Mouse (Mus musculus) heart, postnatal 0 days (tissue): ENCODE results near the gene Eef1akmt1. TPM values are rescaled to one million over a fixed set of nuclear protein-coding genes. Genes with fewer than 3 reads are reported as not detected.

Source experiments
- ATAC-seq: fragments of 200-750 bp; cut with Nextera tagmentation; 2 replicates; pipeline ENCODE4 v1.8.0; 2017; ENCODE audit warnings: low read depth, moderate number of reproducible peaks, moderate library complexity; ENCODE audit not compliant: insufficient read depth
- DNase-seq: peaks from one replicate; pipeline ENCODE4 v3.0.0-alpha.2; 2016; ENCODE audit warnings: low spot score
- H3K27ac ChIP-seq: fragments of 300-500 bp; sonication (generic); 2 replicates; pipeline ENCODE4 v1.5.1; 2014; ENCODE audit warnings: low read depth, mild to moderate bottlenecking
- H3K27me3 ChIP-seq: fragments of 300-500 bp; sonication (generic); 2 replicates; pipeline ENCODE4 v1.6.1; 2014; ENCODE audit warnings: low read length, mixed read lengths; ENCODE audit not compliant: control insufficient read depth, insufficient read depth
- H3K36me3 ChIP-seq: fragments of 300-500 bp; sonication (generic); replicated peaks from 2 replicates; pipeline ENCODE4 v1.6.1; 2014; ENCODE audit warnings: low read length, mixed read lengths; ENCODE audit not compliant: control insufficient read depth, insufficient read depth
- H3K4me1 ChIP-seq: fragments of 300-500 bp; sonication (generic); 2 replicates; pipeline ENCODE4 v1.6.1; 2014; ENCODE audit warnings: antibody characterized with exemption; ENCODE audit not compliant: control insufficient read depth, insufficient read depth
- H3K4me2 ChIP-seq: fragments of 300-500 bp; sonication (generic); 2 replicates; pipeline ENCODE4 v1.6.1; 2014; ENCODE audit warnings: low read depth, mild to moderate bottlenecking, low read length, moderate library complexity
- H3K4me3 ChIP-seq: fragments of 300-500 bp; sonication (generic); 2 replicates; pipeline ENCODE4 v1.5.1; 2014; ENCODE audit warnings: low read depth, low read length
- H3K9ac ChIP-seq: fragments of 300-500 bp; sonication (generic); replicated peaks from 2 replicates; pipeline ENCODE4 v1.6.1; 2014; ENCODE audit warnings: low read depth, low read length, mixed read lengths
- H3K9me3 ChIP-seq: fragments of 300-500 bp; sonication (generic); replicated peaks from 2 replicates; pipeline ENCODE4 v1.6.1; 2016; ENCODE audit warnings: low read length; ENCODE audit not compliant: control insufficient read depth
- CTCF ChIP-seq: IDR thresholded peaks from 2 replicates; pipeline ENCODE4 v1.5.1; 2016; ENCODE audit warnings: antibody characterized with exemption, control low read depth, low read depth
- EP300 ChIP-seq: IDR thresholded peaks from 2 replicates; pipeline ENCODE4 v1.6.1; 2016; ENCODE audit warnings: antibody characterized with exemption, low read depth
- WGBS: fragments of 180-500 bp; shearing (Covaris S2); extraction: QIAGEN DNeasy Blood & Tissue Kit; methylation state at CpG from one replicate; pipeline ENCODE4 v1.1.7; 2014; 5-methylcytosine and 5-hydroxymethylcytosine counted together
- polyA plus RNA-seq: library from polyadenylated mRNA; unstranded; fragments of >200 nt; fragmentation: Nextera tagmentation; extraction: Ambion mirVana; gene quantifications from 2 replicates; pipeline ENCODE4 v1.2.1, GENCODE M21; 2015
- total RNA-seq: library from RNA; depleted of rRNA; stranded (reverse); fragments of >200 nt; gene quantifications from 2 replicates; pipeline ENCODE4 v1.2.3, GENCODE M21; 2014; ENCODE audit warnings: low replicate concordance; rRNA removed

The Eef1akmt1 gene
- total and polyA plus RNA-seq, 2 experiments from 2014 or later, result 21.4 to 79.3 TPM

- H3K9me3 ChIP-seq, result no peaks in the 10 kb centered on the region
- no peaks in the 10 kb centered on the region for H3K4me1 ChIP-seq
- H3K9ac ChIP-seq, result no peak overlapping the region
- no peak for ATAC-seq
- H3K4me2 ChIP-seq, result no peak overlapping the region
- H3K27ac ChIP-seq, result no peak overlapping the region
- 43% methylated on average over 6 of the region's 6 CpGs for WGBS
- H3K27me3 ChIP-seq, result no peaks in the 10 kb centered on the region
- H3K36me3 ChIP-seq, result no peaks in the 10 kb centered on the region
- DNase-seq, result no peak
- TF ChIP-seq EP300 (no peak), CTCF (no peak)
- H3K4me3 ChIP-seq, result no peak overlapping the region
These were observed 56.2 kb downstream of the Eef1akmt1 start for GRCm38 (mm10) chr14:57515156-57515762.

GRCm38 (mm10) chr14:57509554-57509953, 61.9 kb downstream of the Eef1akmt1 start:
- H3K9ac ChIP-seq, result no peak overlapping the region
- no peaks in the 10 kb centered on the region for H3K4me1 ChIP-seq
- no peak overlapping the region for H3K27ac ChIP-seq
- H3K27me3 ChIP-seq, result no peaks in the 10 kb centered on the region
- no peak; the same call in 1 of the 2 replicates for ATAC-seq
- DNase-seq, result no peak
- no peaks in the 10 kb centered on the region for H3K36me3 ChIP-seq
- 66% methylated on average over 6 of the region's 6 CpGs for WGBS
- H3K4me2 ChIP-seq, result no peak overlapping the region
- H3K4me3 ChIP-seq, result no peak overlapping the region
- H3K9me3 ChIP-seq, result no peaks in the 10 kb centered on the region
- TF ChIP-seq CTCF, result no peak; the same call in 1 of the 2 replicates
- TF ChIP-seq EP300, result no peak

- 76% methylated on average over 6 of the region's 6 CpGs for WGBS
- DNase-seq (no peak), ATAC-seq (no peak)
- no peaks in the 10 kb centered on the region for H3K9me3 ChIP-seq
- H3K4me3 ChIP-seq, result no peak overlapping the region
- H3K27me3 ChIP-seq, result no peaks in the 10 kb centered on the region
- 0 out of 2 replicates have a peak, but pooled peaks cover 4% of the 10 kb centered on the region for H3K36me3 ChIP-seq
- no peak overlapping the region for H3K27ac ChIP-seq
- H3K4me2 ChIP-seq, result no peak overlapping the region
- H3K4me1 ChIP-seq, result no peaks in the 10 kb centered on the region
- H3K9ac ChIP-seq, result no peak overlapping the region
- TF ChIP-seq EP300 (no peak), CTCF (no peak)
These were observed 67.7 kb downstream of the Eef1akmt1 start for GRCm38 (mm10) chr14:57503729-57504128.

Other genes starting within 250 kb of the Eef1akmt1 start
- 1.6 and 16.8 TPM in 2 replicates for gene Cryl1, start 173.1 kb downstream of the Eef1akmt1 start, total RNA-seq
- gene Cryl1, start 173.1 kb downstream of the Eef1akmt1 start, polyA plus RNA-seq, result 10.4 and 10.5 TPM in 2 replicates
- gene Ift88, start 147.6 kb downstream of the Eef1akmt1 start, total RNA-seq, result 6.4 and 7.3 TPM in 2 replicates
- gene Ift88, start 147.6 kb downstream of the Eef1akmt1 start, polyA plus RNA-seq, result 4.5 and 5.1 TPM in 2 replicates
- gene Il17d, start 46.8 kb downstream of the Eef1akmt1 start, total RNA-seq, result 5.3 and 8.2 TPM in 2 replicates
- gene Il17d, start 46.8 kb downstream of the Eef1akmt1 start, polyA plus RNA-seq, result 3.0 and 3.5 TPM in 2 replicates
- 10.9 and 26.0 TPM in 2 replicates for gene Xpo4, start 93.8 kb upstream of the Eef1akmt1 start, total RNA-seq
- gene Xpo4, start 93.8 kb upstream of the Eef1akmt1 start, polyA plus RNA-seq, result 5.1 and 6.5 TPM in 2 replicates
- not detected in 2 replicates for gene Gm49361, start 174.5 kb upstream of the Eef1akmt1 start, total RNA-seq
- gene Gm49361, start 174.5 kb upstream of the Eef1akmt1 start, polyA plus RNA-seq, result not detected in 2 replicates
- gene Lats2, start 186.8 kb upstream of the Eef1akmt1 start, total RNA-seq, result 43.7 and 68.4 TPM in 2 replicates
- 16.0 and 17.2 TPM in 2 replicates for gene Lats2, start 186.8 kb upstream of the Eef1akmt1 start, polyA plus RNA-seq
- 8.4 and 27.7 TPM in 2 replicates for gene Sap18, start 226.6 kb upstream of the Eef1akmt1 start, total RNA-seq
- gene Sap18, start 226.6 kb upstream of the Eef1akmt1 start, polyA plus RNA-seq, result 9.8 and 10.9 TPM in 2 replicates